Mouse (Mus musculus) testis, adult 2 months (tissue): ENCODE data around the gene Rbm5.

Experiments used
- CTCF ChIP-seq: fragments of 200-500 bp; IDR thresholded peaks from 2 replicates; pipeline ENCODE4 v1.5.1; 2012; ENCODE audit warnings: low read depth, mild to moderate bottlenecking, inconsistent platforms, low read length, moderate library complexity; ENCODE audit not compliant: control insufficient read depth, insufficient read depth, insufficient replicate concordance
- POLR2A ChIP-seq: fragments of 200-500 bp; IDR thresholded peaks from 2 replicates; pipeline ENCODE4 v1.6.1; 2012; ENCODE audit warnings: low read depth, mild to moderate bottlenecking, inconsistent platforms, low read length, moderate library complexity; ENCODE audit not compliant: control insufficient read depth

DNA sequence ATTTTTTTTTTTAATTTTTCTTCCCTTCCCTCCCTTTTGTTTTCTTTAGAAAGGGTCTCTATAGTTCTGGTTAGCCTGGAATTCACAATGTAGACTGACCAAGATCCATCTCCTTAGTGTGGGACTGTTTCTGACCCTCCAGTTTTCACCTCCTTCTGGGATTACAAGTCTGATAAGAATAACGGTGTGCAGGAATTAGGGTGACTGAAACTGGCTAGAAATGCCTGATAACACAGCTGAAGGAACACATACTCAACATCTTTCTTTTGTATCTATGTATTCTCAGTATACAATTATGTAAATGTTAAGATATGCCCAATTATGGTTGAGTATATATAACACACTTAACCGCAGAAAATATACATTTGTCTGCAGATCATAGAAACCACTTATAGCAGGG is 986 bp upstream of the Rbm5 start:
- TF ChIP-seq CTCF (no peak), POLR2A (no peak)
